Mouse (Mus musculus): ENCODE results near the gene Smyd4. TPM values are rescaled to one million over a fixed set of nuclear protein-coding genes. Genes with fewer than 3 reads are reported as not detected.

Smyd4 gene
- 13.0 and 22.1 TPM in 2 replicates for total RNA-seq (2017)

GRCm38 (mm10) chr11:75348199-75348889 lies at the start of gene Smyd4, which contains the start of gene Rpa1:
Gene Smyd4, plus strand, starts transcription at chr11:75348433.
Gene Rpa1, minus strand, starts transcription at chr11:75348324.
- peak; percentile 98 to 99 for ATAC-seq (replicated peaks in 1 of 2; ENCODE audit: insufficient read depth in 1 of 2, low FRiP score in 2 of 2, low TSS enrichment in 1 of 2, low read depth in 1 of 2, poor library complexity in 2 of 2, severe bottlenecking in 2 of 2)

DNA sequence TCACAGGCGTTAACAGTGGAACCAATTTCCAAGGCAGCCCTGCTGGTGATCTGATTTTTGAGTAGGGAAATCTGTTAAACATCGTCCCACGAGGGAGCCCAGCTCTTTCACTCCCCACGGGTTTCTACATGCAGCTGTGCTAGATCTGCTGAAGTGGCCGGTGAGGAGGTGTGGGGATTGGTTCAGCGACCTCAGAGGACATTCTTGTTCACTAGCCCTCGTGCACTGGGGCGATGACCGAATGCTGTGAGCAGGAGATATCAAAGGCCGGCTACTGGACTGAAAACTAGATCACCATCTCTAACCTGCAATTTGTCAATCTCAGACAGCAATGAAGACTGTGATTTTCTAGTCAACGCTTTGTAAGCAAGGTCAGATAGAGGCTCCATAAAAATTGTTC lies 49.7 kb upstream of the Smyd4 start:
- no peak for ATAC-seq (replicated peaks in 1 of 2; ENCODE audit: insufficient read depth in 1 of 2, low FRiP score in 2 of 2, low TSS enrichment in 1 of 2, low read depth in 1 of 2, poor library complexity in 2 of 2, severe bottlenecking in 2 of 2)

DNA sequence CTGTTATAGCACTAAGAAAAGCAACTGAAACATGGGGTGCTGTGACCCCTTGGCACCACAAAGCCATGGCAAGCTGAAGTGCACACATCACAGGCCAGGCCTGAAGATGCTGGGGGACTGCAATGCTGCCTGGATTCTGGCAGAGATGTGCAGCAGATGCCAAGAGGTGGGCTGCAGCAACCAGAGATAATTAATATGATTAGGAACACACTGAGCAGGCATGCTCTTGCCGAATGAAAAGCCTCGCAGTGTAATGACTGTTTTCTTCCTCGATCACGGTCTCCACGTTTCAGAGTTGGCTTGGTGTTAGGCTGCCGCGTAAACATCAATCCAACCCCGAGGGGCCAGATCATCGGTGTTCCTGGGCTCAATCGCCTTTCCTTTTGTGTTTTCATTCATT lies 48.4 kb upstream of the Smyd4 start:
- ATAC-seq (replicated peaks in 1 of 2; ENCODE audit: insufficient read depth in 1 of 2, low FRiP score in 2 of 2, low TSS enrichment in 1 of 2, low read depth in 1 of 2, poor library complexity in 2 of 2, severe bottlenecking in 2 of 2) = no peak

GRCm38 (mm10) chr11:75300954-75301353 lies 47.3 kb upstream of the Smyd4 start:
- ATAC-seq (replicated peaks in 1 of 2; ENCODE audit: insufficient read depth in 1 of 2, low FRiP score in 2 of 2, low TSS enrichment in 1 of 2, low read depth in 1 of 2, poor library complexity in 2 of 2, severe bottlenecking in 2 of 2) = no peak

DNA sequence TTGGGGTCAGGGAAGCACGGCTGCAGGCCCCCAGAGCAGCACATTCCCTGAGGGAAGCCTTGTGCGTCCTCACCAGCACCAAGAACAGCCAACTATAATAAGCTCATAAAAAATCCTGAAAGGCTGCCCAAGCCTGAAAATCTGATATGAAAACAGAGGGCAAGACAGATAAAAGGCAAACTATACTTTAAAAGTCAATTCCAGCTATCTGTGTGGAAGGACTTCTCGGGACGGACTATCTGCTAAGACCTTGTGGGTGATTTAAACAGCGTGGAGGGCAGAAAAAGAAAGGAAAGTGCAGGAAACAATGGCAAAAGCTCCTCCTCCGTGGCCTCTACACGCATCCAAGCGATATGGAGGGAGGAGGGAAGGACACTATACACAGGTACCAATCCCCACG lies 43.4 kb upstream of the Smyd4 start:
- ATAC-seq (replicated peaks in 1 of 2; ENCODE audit: insufficient read depth in 1 of 2, low FRiP score in 2 of 2, low TSS enrichment in 1 of 2, low read depth in 1 of 2, poor library complexity in 2 of 2, severe bottlenecking in 2 of 2) = no peak

GRCm38 (mm10) chr11:75308650-75309049 lies 39.6 kb upstream of the Smyd4 start:
- no peak for ATAC-seq (replicated peaks in 1 of 2; ENCODE audit: insufficient read depth in 1 of 2, low FRiP score in 2 of 2, low TSS enrichment in 1 of 2, low read depth in 1 of 2, poor library complexity in 2 of 2, severe bottlenecking in 2 of 2)

DNA sequence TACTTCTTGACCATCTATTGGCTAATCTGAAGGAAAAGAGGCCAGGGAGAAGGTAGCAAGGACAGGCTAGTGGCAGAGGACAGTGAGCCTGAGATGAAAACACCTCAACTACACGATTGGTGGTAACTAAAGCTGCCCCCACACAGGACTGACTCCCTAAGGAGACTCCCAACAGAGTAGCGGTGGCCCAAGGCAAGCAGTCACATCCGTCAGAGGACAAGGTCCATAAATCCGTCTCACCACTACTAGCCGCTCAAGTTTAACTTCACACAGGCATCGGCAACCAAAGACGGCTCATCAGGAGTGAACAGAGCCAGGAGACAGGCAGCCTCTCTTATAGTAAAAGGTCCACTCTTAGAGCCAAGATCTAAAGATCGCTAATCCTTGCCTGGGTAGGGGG lies 37.4 kb upstream of the Smyd4 start:
- ATAC-seq (replicated peaks in 1 of 2; ENCODE audit: insufficient read depth in 1 of 2, low FRiP score in 2 of 2, low TSS enrichment in 1 of 2, low read depth in 1 of 2, poor library complexity in 2 of 2, severe bottlenecking in 2 of 2) = no peak

- no peak for ATAC-seq (replicated peaks in 1 of 2; ENCODE audit: insufficient read depth in 1 of 2, low FRiP score in 2 of 2, low TSS enrichment in 1 of 2, low read depth in 1 of 2, poor library complexity in 2 of 2, severe bottlenecking in 2 of 2)
Measured at GRCm38 (mm10) chr11:75311751-75312150, 36.5 kb upstream of the Smyd4 start.

DNA sequence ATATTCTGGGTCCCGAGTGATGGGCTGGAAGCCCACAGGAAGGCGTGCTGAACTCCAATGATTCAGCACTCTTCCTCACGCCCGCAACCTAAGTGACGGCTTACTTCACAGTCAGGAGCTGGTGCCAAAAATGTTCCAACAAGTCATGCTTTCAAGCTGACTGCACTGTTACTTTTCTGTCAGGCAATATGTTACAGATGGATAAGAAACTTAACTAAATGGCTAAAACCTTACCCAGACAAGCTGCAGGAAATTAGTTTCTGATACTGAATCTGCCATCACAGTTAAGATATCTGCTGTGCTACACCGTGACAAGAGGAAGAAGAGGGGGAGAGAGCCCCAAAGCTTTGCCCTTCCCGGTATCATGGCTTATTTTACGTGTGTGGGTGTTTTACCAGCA lies 34.4 kb upstream of the Smyd4 start:
- ATAC-seq (replicated peaks in 1 of 2; ENCODE audit: insufficient read depth in 1 of 2, low FRiP score in 2 of 2, low TSS enrichment in 1 of 2, low read depth in 1 of 2, poor library complexity in 2 of 2, severe bottlenecking in 2 of 2) = peak; percentile 69 to 88

DNA sequence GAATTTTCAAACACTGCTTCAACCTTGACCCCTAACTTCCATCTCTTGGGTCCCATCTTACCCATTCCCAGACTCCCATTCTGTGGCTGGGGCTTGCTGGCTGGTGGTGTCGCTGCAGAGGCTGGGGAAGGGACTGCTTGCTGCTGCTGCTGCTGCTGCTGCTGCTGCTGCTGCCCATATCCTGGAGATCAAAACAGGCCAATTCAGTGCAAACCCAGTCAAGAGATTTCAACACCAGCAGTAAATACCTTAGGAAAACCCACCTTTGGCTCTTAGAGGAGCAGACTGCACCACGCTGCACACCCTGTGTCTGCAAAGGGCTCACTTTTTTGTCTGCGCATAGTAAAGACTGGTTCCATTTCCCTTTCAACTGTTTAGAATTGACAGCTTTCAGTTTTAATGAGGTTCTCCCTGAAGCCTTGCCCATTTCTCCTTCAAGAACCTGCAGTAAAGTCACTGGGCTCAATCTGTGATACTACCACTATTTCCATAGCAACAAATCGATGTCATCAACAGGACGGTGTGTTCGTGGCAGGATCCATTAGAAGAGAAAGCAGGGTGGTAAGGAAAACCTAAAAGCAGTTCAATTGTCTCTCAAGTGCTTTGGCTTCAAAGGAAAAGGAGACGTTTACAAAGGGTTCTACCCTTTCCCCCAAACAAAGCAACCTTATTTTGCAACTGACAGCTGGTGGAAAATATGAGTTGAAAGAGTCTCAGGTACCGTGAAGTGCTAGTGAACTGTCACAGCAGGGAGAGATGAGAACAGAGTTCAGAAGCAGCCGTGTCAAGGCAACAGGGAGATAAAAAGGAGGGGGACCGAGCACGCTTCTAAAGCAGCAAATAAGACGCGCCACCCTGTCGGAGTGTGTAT lies 29.6 kb upstream of the Smyd4 start:
- ATAC-seq (replicated peaks in 1 of 2; ENCODE audit: insufficient read depth in 1 of 2, low FRiP score in 2 of 2, low TSS enrichment in 1 of 2, low read depth in 1 of 2, poor library complexity in 2 of 2, severe bottlenecking in 2 of 2) = no peak

GRCm38 (mm10) chr11:75319246-75319645 lies 29.0 kb upstream of the Smyd4 start:
- no peak for ATAC-seq (replicated peaks in 1 of 2; ENCODE audit: insufficient read depth in 1 of 2, low FRiP score in 2 of 2, low TSS enrichment in 1 of 2, low read depth in 1 of 2, poor library complexity in 2 of 2, severe bottlenecking in 2 of 2)

DNA sequence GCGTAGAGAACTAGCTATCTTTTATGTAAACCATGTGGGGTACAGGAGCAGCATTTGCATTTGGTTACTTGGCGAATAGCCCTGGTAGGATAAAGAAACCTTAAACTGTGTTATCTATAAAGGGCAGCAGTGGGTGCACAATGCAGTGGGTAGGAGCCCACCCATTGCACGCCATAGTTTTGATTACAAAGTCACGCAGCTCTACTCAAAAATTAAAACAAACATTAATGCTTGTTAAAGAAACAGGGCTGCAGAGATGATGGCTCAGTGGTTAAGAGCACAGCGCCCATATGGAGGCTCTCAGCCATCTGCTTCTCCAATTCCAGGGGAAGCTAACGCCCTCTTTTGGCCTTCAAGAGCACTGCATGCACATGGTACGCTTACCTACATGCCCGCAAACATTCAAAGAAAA lies 24.9 kb upstream of the Smyd4 start:
- ATAC-seq (replicated peaks in 1 of 2; ENCODE audit: insufficient read depth in 1 of 2, low FRiP score in 2 of 2, low TSS enrichment in 1 of 2, low read depth in 1 of 2, poor library complexity in 2 of 2, severe bottlenecking in 2 of 2) = peak in 1 of 2 experiments; percentile 12; a peak in 1 of 4 replicates

GRCm38 (mm10) chr11:75324433-75324832 lies 23.8 kb upstream of the Smyd4 start:
- ATAC-seq (replicated peaks in 1 of 2; ENCODE audit: insufficient read depth in 1 of 2, low FRiP score in 2 of 2, low TSS enrichment in 1 of 2, low read depth in 1 of 2, poor library complexity in 2 of 2, severe bottlenecking in 2 of 2) = no peak

GRCm38 (mm10) chr11:75325116-75325968 lies 22.9 kb upstream of the Smyd4 start:
- ATAC-seq (replicated peaks in 1 of 2; ENCODE audit: insufficient read depth in 1 of 2, low FRiP score in 2 of 2, low TSS enrichment in 1 of 2, low read depth in 1 of 2, poor library complexity in 2 of 2, severe bottlenecking in 2 of 2) = no peak

DNA sequence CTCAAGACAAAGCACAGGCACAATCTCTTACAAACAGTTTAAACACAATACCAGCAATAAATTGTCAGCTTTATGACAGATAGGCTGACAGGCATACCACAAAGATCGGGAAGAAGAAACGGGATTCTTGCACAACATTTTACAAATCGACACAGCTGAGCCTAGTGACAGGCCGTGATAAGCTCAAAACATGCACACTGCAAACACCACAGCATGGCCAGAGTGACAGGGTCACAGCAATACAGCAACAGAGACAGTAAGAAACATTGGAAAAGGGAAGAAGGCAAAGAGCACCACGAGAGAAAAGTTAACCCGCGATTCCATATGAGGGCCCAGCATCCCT lies 22.3 kb upstream of the Smyd4 start:
- ATAC-seq (replicated peaks in 1 of 2; ENCODE audit: insufficient read depth in 1 of 2, low FRiP score in 2 of 2, low TSS enrichment in 1 of 2, low read depth in 1 of 2, poor library complexity in 2 of 2, severe bottlenecking in 2 of 2) = no peak

- ATAC-seq (replicated peaks in 1 of 2; ENCODE audit: insufficient read depth in 1 of 2, low FRiP score in 2 of 2, low TSS enrichment in 1 of 2, low read depth in 1 of 2, poor library complexity in 2 of 2, severe bottlenecking in 2 of 2) = peak; percentile 2 to 53; a peak in 2 of 4 replicates
Measured at GRCm38 (mm10) chr11:75336676-75337075, 11.6 kb upstream of the Smyd4 start.

DNA sequence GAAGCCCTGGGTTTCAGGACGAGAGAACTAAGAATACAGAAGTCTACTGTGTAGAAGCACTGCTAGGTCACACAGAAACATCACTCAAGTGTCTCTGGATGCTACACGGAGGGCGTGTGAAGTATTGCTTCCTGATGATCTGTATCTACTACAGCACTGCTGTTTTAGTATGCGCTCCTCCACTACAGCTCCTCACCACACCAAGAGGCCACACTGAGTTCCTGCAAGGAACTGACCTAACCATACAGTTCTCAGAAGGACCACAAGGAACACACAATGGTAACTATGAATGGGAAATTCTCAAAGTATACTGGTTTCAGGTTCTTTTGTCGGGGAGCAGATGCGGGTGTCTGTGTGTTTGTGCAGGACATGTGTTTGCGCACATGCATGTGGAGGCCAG lies 11.0 kb upstream of the Smyd4 start:
- no peak for ATAC-seq (replicated peaks in 1 of 2; ENCODE audit: insufficient read depth in 1 of 2, low FRiP score in 2 of 2, low TSS enrichment in 1 of 2, low read depth in 1 of 2, poor library complexity in 2 of 2, severe bottlenecking in 2 of 2)

GRCm38 (mm10) chr11:75340076-75340475 lies 8.2 kb upstream of the Smyd4 start:
- ATAC-seq (replicated peaks in 1 of 2; ENCODE audit: insufficient read depth in 1 of 2, low FRiP score in 2 of 2, low TSS enrichment in 1 of 2, low read depth in 1 of 2, poor library complexity in 2 of 2, severe bottlenecking in 2 of 2) = no peak

Data from hematopoietic stem cell, adult 5-6 weeks (primary cell).